Mouse (Mus musculus) heart, embryonic 14.5 days (tissue): ENCODE measurements at regions not wholly inside any gene's neighbourhood (a gene's known extent, or its start where the extent isn't known, plus 50 kb on each side); places are given as distances from the start of the nearest gene placed in this dataset.

Experiments used
- ATAC-seq: fragments of 200-750 bp; cut with Nextera tagmentation; 2 replicates; pipeline ENCODE4 v1.8.0; 2017; ENCODE audit warnings: low read depth, moderate TSS enrichment; ENCODE audit not compliant: insufficient number of reproducible peaks, insufficient read depth, low FRiP score
- H3K27ac ChIP-seq, 2 experiments: fragments of 200-500 bp in 1 of 2; fragments of 300-500 bp in 1 of 2; sonication (generic) in 1 of 2; replicated peaks in 1 of 2; 2 replicates each; pipeline ENCODE4 v1.5.1; 2012 to 2014; ENCODE audit warnings: low read depth in 2 of 2, low read length in 2 of 2, control low read depth in 1 of 2, mild to moderate bottlenecking in 1 of 2, mixed read lengths in 1 of 2; ENCODE audit not compliant: control insufficient read depth in 1 of 2, insufficient read depth in 1 of 2
- H3K27me3 ChIP-seq: fragments of 300-500 bp; sonication (generic); 2 replicates; pipeline ENCODE4 v1.6.1; 2014; ENCODE audit warnings: mild to moderate bottlenecking, low read length, control low read depth; ENCODE audit not compliant: control insufficient read depth, insufficient read depth
- H3K36me3 ChIP-seq: fragments of 300-500 bp; sonication (generic); 2 replicates; pipeline ENCODE4 v1.6.1; 2014; ENCODE audit warnings: mild to moderate bottlenecking, control low read depth, low read length, mixed read lengths; ENCODE audit not compliant: control insufficient read depth, insufficient read depth
- H3K4me1 ChIP-seq, 2 experiments: fragments of 200-500 bp in 1 of 2; fragments of 300-500 bp in 1 of 2; sonication (generic) in 1 of 2; 2 replicates each; pipeline ENCODE4 v1.6.1; 2012 to 2014; ENCODE audit warnings: low read length in 2 of 2, control low read depth in 1 of 2, mixed read lengths in 1 of 2; ENCODE audit not compliant: control insufficient read depth in 2 of 2, insufficient read depth in 2 of 2
- H3K4me2 ChIP-seq: fragments of 300-500 bp; sonication (generic); 2 replicates; pipeline ENCODE4 v1.6.1; 2014; ENCODE audit warnings: mild to moderate bottlenecking, low read length
- H3K4me3 ChIP-seq, 2 experiments: fragments of 200-500 bp in 1 of 2; fragments of 300-500 bp in 1 of 2; sonication (generic) in 1 of 2; 2 replicates each; pipeline ENCODE4 v1.5.1; 2012 to 2014; ENCODE audit warnings: low read length in 2 of 2, mild to moderate bottlenecking in 2 of 2, control low read depth in 1 of 2, low read depth in 1 of 2, moderate library complexity in 1 of 2; ENCODE audit not compliant: control insufficient read depth in 1 of 2, insufficient read depth in 1 of 2
- H3K9ac ChIP-seq: fragments of 300-500 bp; sonication (generic); 2 replicates; pipeline ENCODE4 v1.6.1; 2014; ENCODE audit warnings: mild to moderate bottlenecking, low read length
- H3K9me3 ChIP-seq: fragments of 300-500 bp; sonication (generic); 2 replicates; pipeline ENCODE4 v1.6.1; 2016; ENCODE audit warnings: low read length, control low read depth; ENCODE audit not compliant: control insufficient read depth
- WGBS: fragments of 180-500 bp; shearing (Covaris S2); extraction: QIAGEN DNeasy Blood & Tissue Kit; methylation state at CpG from one replicate; pipeline ENCODE4 v1.1.7; 2014; 5-methylcytosine and 5-hydroxymethylcytosine counted together

DNA sequence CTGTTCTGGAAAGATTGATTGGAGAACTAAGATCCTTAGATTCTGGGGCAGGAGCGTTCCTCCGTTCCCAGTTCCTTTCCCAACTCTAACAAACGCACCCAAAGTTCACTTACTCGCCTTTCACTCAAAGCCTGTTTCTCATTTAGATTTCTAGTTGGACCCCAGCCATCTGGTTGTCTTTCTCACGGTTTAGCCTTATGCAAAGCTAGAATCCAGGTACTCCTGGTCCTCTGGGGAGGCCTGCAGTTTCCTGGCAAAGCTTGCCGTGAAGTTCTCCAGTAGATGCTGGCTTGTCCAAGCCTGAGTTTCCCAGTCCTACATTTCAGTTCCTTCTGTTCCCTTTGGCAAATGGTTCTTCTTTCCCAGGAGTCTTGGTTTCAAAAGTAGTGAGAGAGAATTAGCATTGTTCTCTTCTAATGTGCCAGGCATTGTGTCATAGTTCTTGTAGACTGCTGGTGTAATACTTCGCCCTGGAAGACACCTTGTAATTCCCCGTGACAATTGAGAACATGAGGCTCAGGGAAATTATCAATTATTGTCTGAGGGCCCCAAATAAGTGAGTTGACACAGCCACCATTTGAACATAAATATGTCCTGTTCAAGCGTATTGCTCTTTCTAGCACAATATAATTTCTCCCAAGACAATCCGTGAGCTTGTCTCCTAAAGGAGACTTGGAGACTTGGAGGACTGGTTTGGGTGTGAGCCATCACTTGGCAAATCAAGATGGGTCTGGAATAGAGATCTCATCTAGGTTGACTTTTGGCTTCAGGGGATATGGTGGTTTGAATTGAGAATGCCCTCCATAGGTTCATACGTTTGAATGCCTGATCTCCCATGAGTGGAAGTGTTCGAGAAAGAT is 126.0 kb downstream of the Mtx2 start:
- Histone ChIP-seq H3K36me3 (no peaks in the 10 kb centered on the region), H3K27me3 (no peaks in the 10 kb centered on the region), H3K27ac (no peak overlapping the region), H3K9me3 (no peaks in the 10 kb centered on the region), H3K4me3 (no peak overlapping the region), H3K4me1 (no peaks in the 10 kb centered on the region), H3K4me2 (no peak overlapping the region), H3K9ac (no peak overlapping the region)
- 75% methylated on average over 12 of the region's 12 CpGs for WGBS
- no peak for ATAC-seq

DNA sequence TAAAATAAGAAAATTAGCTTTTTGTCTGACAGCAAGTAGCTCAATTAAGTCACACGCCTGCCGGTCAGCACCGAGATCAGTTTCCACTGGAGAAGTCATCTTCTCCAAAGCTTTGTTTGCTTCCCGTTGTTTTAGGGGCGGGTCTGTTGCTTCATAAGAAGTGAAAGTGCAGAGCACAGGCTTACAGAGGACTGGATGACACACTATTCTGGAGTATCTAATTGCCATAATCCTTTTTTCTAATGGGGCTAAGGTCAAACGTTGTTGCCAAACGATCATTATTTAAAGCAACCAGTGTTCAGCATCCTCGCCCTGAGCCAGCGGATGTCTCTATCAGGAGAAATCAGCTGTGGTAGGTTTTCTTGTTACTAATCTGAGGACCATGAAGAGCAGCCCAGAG is 128.5 kb downstream of the Mtx2 start:
- H3K4me2 ChIP-seq, result no peak overlapping the region
- 77% methylated on average over 9 of the region's 9 CpGs for WGBS
- no peaks in the 10 kb centered on the region for H3K4me1 ChIP-seq
- no peak for ATAC-seq
- H3K27me3 ChIP-seq, result no peaks in the 10 kb centered on the region
- H3K27ac ChIP-seq, result no peak overlapping the region
- H3K9me3 ChIP-seq, result no peaks in the 10 kb centered on the region
- H3K36me3 ChIP-seq, result no peaks in the 10 kb centered on the region
- H3K4me3 ChIP-seq, result no peak overlapping the region
- no peak overlapping the region for H3K9ac ChIP-seq

GRCm38 (mm10) chr2:74955281-74956128 is 129.9 kb downstream of the Mtx2 start:
- Histone ChIP-seq H3K4me1 (no peaks in the 10 kb centered on the region), H3K27ac (no peak overlapping the region), H3K9me3 (no peaks in the 10 kb centered on the region), H3K4me3 (no peak overlapping the region), H3K36me3 (no peaks in the 10 kb centered on the region), H3K27me3 (no peaks in the 10 kb centered on the region), H3K9ac (no peak overlapping the region), H3K4me2 (no peak overlapping the region)
- WGBS, result 79% methylated on average over 4 of the region's 4 CpGs
- ATAC-seq, result no peak

DNA sequence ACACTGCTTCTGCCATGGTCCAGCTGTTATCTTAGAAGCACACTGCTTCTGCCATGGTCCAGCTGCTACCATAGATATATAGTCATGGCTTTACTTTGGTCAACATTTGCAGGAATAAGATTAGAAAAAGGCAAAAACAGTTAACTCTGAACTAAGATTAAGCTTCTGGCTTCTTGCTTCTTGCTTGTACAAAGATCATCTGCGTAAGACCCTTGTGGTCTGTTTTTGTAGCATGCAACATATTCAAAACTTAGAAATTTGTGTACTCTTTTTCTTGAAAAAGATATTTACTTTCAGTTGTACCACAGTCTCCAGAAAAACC is 130.5 kb downstream of the Mtx2 start:
- H3K4me1 ChIP-seq, result no peaks in the 10 kb centered on the region
- H3K27me3 ChIP-seq, result no peaks in the 10 kb centered on the region
- H3K9ac ChIP-seq, result no peak overlapping the region
- H3K27ac ChIP-seq, result no peak overlapping the region
- no peak overlapping the region for H3K4me3 ChIP-seq
- ATAC-seq, result no peak
- H3K36me3 ChIP-seq, result no peaks in the 10 kb centered on the region
- H3K9me3 ChIP-seq, result no peaks in the 10 kb centered on the region
- no peak overlapping the region for H3K4me2 ChIP-seq
- WGBS, result 88% methylated on average over 1 of the region's 1 CpGs

DNA sequence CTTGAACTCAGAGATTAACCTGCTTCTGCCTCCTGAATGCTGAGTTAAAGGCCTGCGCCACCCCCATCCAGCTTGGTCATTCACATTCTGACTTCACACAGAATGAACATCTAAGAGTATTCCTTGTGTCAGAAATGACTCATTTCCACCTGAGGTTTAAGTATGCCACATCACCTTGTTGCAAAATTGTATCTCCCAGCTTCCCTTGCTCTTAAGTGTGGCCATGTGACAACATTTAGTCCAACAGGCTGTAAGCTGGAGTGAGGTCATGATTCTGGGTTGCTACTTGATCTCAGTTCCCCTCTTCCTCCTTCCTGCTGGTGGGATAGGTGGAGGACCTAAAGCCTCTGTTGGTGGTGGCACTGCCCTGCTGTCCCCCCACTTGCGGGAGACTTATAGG is 131.0 kb downstream of the Mtx2 start:
- 95% methylated on average over 2 of the region's 2 CpGs for whole genome bisulfite sequencing
- Histone ChIP-seq H3K27me3 (no peaks in the 10 kb centered on the region), H3K36me3 (no peaks in the 10 kb centered on the region), H3K9me3 (no peaks in the 10 kb centered on the region), H3K27ac (no peak overlapping the region), H3K4me1 (no peaks in the 10 kb centered on the region), H3K9ac (no peak overlapping the region), H3K4me3 (no peak overlapping the region), H3K4me2 (no peak overlapping the region)
- ATAC-seq, result no peak

DNA sequence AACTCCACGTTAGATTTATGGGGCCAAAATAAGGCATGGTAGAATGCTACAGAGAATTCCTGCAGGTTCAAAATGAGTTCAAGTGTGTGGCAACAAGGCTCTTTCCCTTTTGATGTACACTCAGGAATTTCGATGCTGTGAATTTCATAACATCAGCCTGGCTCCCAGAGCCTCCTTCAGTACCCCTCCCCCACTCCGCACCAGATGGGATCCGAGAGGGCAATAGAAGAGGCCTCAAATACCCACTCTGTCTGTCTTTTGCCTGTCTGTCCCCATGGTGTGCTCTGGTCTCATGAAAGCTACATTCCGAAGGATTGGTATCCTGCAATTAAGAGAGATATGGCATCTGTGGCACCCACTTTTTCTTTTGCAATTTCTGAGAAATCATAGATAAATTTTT is 134.3 kb downstream of the Mtx2 start:
- Histone ChIP-seq H3K9ac (no peak overlapping the region), H3K4me3 (no peak overlapping the region), H3K4me2 (no peak overlapping the region), H3K27me3 (no peaks in the 10 kb centered on the region), H3K27ac (no peak overlapping the region), H3K4me1 (no peaks in the 10 kb centered on the region), H3K9me3 (no peaks in the 10 kb centered on the region), H3K36me3 (no peaks in the 10 kb centered on the region)
- ATAC-seq, result no peak
- WGBS, result 67% methylated on average over 5 of the region's 5 CpGs

GRCm38 (mm10) chr2:74962416-74962815 is 136.8 kb downstream of the Mtx2 start:
- H3K27ac ChIP-seq, result no peak overlapping the region
- H3K4me2 ChIP-seq, result no peak overlapping the region
- H3K9me3 ChIP-seq, result no peaks in the 10 kb centered on the region
- H3K9ac ChIP-seq, result no peak overlapping the region
- no peaks in the 10 kb centered on the region for H3K36me3 ChIP-seq
- WGBS, result 77% methylated on average over 6 of the region's 6 CpGs
- H3K4me3 ChIP-seq, result no peak overlapping the region
- H3K27me3 ChIP-seq, result 0 out of 2 replicates have a peak, but pooled peaks cover 3% of the 10 kb centered on the region
- no peak for ATAC-seq
- peaks cover 3 to 5% of the 10 kb centered on the region in 2 experiments; a peak in 2 of 4 replicates for H3K4me1 ChIP-seq
